Mouse (Mus musculus) spleen, adult 18-20 months (tissue): ENCODE measurements around the gene Eif3k.
"Not testable (repeated sequence)": the region's sequence is repeated elsewhere in the genome, so short reads cannot be mapped to it uniquely, and the experiment has no call there.

Experiments used
- DNase-seq, 2 experiments: peaks; one replicate each; pipeline ENCODE4 v3.0.0; 2022; ENCODE audit warnings: mixed read lengths in 2 of 2

Eif3k gene

GRCm38 (mm10) chr7:28984452-28984851, 2.8 kb upstream of the Eif3k start:
- DNase-seq = no peak

GRCm38 (mm10) chr7:28983849-28984248, 2.2 kb upstream of the Eif3k start:
- no peak for DNase-seq

DNA sequence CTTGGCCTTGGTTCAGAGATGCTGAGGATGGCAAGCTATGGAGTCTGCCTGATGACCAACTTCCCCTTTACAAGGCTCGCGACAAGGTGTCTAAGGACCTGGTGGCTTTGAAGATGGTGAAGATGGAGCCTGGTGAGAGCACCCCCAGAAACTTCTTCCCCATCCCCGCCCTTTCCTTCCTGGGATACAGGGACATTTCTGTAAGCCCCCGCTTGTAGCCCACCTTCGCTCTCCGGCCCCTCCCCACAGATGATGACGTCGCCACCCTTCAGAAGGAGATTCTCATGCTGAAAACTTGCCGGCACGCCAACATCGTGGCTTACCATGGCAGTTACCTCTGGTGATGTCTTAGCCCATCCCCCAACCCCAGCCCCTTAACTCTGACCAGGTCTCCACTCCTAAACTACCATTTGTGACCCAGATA, 1.5 kb upstream of the Eif3k start:
- DNase-seq = peak; percentile 53 to 63

DNA sequence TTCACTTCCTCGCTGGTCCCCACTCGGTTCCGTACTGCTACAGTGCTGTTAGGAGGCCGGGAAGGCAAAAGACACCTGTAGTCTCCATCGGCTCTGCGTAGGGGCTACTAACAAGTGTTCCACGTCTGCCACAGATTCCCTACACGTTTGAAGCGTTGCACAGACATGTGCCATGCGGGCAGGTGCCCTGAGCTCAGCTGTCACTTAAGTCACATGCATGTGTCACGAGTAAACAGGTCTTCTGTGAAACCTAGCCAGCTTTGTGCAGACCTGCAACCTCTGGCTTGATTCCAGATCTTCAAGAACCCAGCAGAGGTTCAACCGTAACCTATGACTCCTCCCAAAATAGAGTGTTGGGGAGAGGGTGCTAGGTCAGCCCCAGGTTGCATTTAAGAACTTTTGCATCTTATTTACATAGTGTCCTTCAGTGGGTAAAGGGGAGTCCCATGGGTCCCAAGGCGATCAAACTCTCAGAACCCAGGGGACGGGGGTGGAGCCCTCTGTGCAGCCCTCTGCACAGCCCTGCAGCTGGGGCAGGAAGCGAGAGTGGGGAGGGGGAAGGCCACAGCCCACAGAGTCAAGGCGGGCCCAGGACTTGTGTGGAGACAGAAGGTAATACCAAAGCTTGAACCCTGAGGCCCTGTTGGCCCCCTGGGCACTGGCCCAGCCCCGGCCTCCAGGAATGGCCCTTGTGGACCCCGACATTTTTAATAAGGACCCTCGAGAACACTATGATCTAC, 780 bp upstream of the Eif3k start:
- peak; percentile 80 to 92 for DNase-seq

- DNase-seq = no peak
Observed at GRCm38 (mm10) chr7:28977556-28977955, 4.1 kb downstream of the Eif3k start.

DNA sequence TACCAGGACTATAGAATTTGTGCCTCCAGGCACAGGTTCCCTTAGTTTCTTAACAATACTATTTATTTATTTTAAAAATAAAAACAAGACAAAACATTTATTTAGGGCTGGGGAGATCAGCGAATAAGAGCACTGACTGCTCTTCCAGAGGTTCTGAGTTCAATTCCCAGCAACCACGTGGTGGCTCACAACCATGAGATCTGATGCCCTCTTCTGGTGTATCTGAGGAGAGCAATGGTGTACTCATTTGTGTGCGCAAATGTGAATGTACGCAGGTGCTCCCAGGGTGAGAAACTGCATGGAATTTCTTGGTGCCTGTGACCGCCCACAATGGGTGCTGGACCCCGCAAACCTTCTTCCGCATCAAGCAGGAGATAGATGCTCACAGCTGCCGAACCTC, 8.6 kb downstream of the Eif3k start:
- no peak for DNase-seq

- peak; percentile 64 to 87 for DNase-seq
Observed at GRCm38 (mm10) chr7:28972542-28972985, 9.1 kb downstream of the Eif3k start.

DNA sequence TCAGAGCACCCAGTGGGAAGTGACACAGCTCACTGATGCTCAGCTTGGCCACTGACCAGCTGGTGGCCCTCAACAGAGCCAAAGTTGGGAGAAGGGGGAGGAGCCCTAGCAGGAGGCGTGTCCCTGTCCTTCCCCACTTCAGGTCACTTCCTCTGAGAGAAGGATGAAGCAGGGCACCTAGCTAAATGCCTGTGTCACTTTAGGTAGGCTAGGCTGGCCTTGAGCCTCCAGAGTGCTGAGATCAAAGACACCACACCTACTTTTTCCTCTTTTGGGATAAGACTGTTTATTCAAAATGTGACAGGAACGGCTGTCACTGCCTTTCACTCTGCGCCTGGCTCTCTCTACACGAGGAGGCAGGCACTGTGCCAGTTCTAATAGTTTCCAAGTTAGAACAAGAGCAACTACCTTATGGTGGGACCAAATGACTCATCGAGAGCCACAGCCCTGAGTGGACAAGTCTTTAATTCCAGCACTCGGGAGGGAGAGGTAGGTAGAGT, 9.8 kb downstream of the Eif3k start:
- DNase-seq = no peak

DNA sequence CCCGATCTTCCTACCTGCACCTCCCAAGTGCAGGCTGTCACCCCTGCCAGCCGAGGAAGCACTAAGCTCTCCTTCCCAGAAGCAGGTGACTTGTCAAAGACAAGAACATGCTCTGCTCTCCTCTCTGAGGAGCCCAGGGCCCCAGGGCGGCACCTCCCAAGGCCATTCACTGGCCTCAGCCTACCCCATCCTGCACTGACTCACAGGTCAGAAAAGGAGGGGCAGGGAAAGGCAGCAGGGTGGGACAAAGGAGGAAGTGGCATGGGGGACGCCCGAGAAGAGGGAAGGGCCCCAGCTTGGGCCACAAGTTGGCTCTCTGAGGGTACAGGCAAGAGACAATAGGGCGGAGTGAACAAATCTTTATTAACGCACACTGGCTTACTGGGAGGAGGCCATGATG, 10.6 kb downstream of the Eif3k start:
- no peak for DNase-seq

GRCm38 (mm10) chr7:28969672-28970394, 11.8 kb downstream of the Eif3k start:
- no peak for DNase-seq

GRCm38 (mm10) chr7:28969271-28969670, 12.4 kb downstream of the Eif3k start:
- DNase-seq = no peak

- DNase-seq = not testable (repeated sequence)
Observed at GRCm38 (mm10) chr7:28968120-28968519, 13.5 kb downstream of the Eif3k start.

GRCm38 (mm10) chr7:28966751-28967505, 14.7 kb downstream of the Eif3k start:
- DNase-seq = no peak

- no peak for DNase-seq
Observed at GRCm38 (mm10) chr7:28966181-28966580, 15.5 kb downstream of the Eif3k start.

- no peak for DNase-seq
Observed at GRCm38 (mm10) chr7:28965346-28965840, 16.3 kb downstream of the Eif3k start.

- DNase-seq = no peak
Observed at GRCm38 (mm10) chr7:28963399-28963923, 18.2 kb downstream of the Eif3k start.

- DNase-seq = peak; percentile 98 to 99
Observed at GRCm38 (mm10) chr7:28961927-28962670, 19.6 kb downstream of the Eif3k start, which contains the start of gene Actn4. Actn4 (minus strand) TSS chr7:28962340.

GRCm38 (mm10) chr7:28961584-28961926, 20.1 kb downstream of the Eif3k start:
- DNase-seq = no peak

DNA sequence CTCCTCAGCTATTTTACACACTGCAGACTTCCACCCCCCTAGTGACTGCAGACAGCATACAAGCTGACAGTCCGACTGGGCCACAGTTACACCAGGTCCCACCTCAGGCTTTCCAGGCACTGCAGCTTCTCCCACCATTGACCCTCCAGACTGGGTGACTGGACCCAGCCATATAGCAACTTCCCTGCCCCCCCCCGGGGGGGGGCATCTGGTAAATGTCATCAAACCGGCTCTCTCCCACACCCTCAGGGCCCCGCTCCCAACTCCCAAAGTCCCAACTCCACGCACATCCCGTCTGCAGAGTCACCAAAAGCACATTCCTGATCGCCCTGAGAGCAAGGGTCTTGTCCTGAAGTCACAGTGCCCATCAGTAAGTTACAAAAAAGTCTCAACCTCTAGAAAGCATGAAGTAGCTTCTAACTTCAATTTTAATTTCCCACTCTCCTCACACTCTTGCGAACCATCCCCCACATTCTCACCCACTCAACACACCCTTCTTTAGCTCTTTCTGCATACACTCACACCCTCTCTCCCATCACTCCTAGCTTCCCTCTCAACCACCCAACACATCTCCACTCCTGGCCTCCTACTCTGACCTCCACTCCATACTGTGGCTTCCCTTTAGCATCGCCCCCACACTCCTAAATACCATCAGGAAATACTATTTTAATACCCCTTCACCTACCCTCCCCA, 21.2 kb downstream of the Eif3k start:
- DNase-seq = no peak

DNA sequence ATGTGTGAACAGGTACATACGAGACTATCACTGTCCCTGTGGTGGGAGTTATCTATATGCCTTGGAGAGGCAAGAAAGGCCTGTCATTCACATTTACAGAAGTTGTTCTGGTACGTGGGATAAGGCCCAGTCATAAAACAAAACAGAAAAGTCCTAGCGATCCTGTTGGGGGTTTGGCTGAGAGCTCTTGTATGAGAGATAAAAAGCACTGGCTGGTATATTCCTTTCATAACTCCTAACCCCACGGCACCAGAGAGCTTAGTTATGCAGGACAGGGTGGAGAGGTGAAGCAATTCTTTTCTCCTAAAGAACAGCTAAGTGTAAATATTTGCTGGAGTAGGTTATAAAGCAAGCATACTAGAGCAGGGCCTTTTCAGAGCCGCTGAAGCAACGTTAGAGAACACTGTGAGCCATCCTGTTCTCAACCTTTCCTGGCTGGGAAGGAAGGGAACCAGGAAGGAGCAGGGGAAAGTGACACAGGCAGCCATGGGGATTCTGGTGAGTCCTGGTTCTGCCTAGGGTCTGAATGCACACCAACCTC, 22.1 kb downstream of the Eif3k start:
- DNase-seq = no peak

DNA sequence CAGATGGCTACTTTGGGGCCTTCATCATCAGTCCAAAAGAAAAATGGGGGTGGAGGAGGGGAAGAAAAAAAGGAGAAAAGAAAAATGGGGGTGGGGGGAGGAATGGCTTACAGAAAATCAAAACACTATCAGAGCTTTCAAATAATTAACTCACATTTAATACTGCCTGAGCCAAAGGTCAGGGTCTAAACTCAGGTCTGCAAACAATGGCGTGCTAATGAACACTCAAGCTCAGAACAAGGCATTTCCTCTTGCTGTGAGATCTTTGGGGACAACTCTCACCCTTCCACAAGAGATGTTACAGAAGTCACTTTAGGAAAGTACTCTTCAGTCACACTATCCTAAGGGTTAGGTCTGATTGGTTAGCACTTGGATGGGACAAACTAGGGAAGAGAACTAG, 22.9 kb downstream of the Eif3k start:
- no peak for DNase-seq
